Mouse (Mus musculus) testis, adult 2 months (tissue): ENCODE results near the gene Cux2. TPM values are rescaled to one million over a fixed set of nuclear protein-coding genes. Genes with fewer than 3 reads are reported as not detected.

ENCODE experiments used
- H3K27ac ChIP-seq: fragments of 200-500 bp; 2 replicates; pipeline ENCODE4 v1.5.1; 2012; ENCODE audit warnings: low read depth, low read length; ENCODE audit not compliant: control insufficient read depth, insufficient read depth
- H3K27me3 ChIP-seq: fragments of 200-500 bp; 2 replicates; pipeline ENCODE4 v1.6.1; 2012; ENCODE audit warnings: mild to moderate bottlenecking, low read length, moderate library complexity; ENCODE audit not compliant: control insufficient read depth, insufficient read depth
- H3K36me3 ChIP-seq: fragments of 200-500 bp; 2 replicates; pipeline ENCODE4 v1.6.1; 2012; ENCODE audit warnings: mild to moderate bottlenecking, low read length; ENCODE audit not compliant: control insufficient read depth, insufficient read depth
- H3K4me1 ChIP-seq: fragments of 200-500 bp; 2 replicates; pipeline ENCODE4 v1.6.1; 2012; ENCODE audit warnings: low read length; ENCODE audit not compliant: control insufficient read depth, insufficient read depth
- H3K4me3 ChIP-seq: fragments of 200-500 bp; 2 replicates; pipeline ENCODE4 v1.5.1; 2012; ENCODE audit warnings: low read depth, mild to moderate bottlenecking, low read length, moderate library complexity, mixed read lengths; ENCODE audit not compliant: control insufficient read depth
- CTCF ChIP-seq: fragments of 200-500 bp; IDR thresholded peaks from 2 replicates; pipeline ENCODE4 v1.5.1; 2012; ENCODE audit warnings: low read depth, mild to moderate bottlenecking, inconsistent platforms, low read length, moderate library complexity; ENCODE audit not compliant: control insufficient read depth, insufficient read depth, insufficient replicate concordance
- POLR2A ChIP-seq: fragments of 200-500 bp; IDR thresholded peaks from 2 replicates; pipeline ENCODE4 v1.6.1; 2012; ENCODE audit warnings: low read depth, mild to moderate bottlenecking, inconsistent platforms, low read length, moderate library complexity; ENCODE audit not compliant: control insufficient read depth
- polyA plus RNA-seq: library from polyadenylated mRNA; depleted of rRNA; stranded (reverse); fragments of >200 nt; gene quantifications from 2 replicates; pipeline ENCODE4 v1.2.3, GENCODE M21; 2012

The Cux2 gene
- polyA plus RNA-seq, 1 experiment, result 7.5 TPM

DNA sequence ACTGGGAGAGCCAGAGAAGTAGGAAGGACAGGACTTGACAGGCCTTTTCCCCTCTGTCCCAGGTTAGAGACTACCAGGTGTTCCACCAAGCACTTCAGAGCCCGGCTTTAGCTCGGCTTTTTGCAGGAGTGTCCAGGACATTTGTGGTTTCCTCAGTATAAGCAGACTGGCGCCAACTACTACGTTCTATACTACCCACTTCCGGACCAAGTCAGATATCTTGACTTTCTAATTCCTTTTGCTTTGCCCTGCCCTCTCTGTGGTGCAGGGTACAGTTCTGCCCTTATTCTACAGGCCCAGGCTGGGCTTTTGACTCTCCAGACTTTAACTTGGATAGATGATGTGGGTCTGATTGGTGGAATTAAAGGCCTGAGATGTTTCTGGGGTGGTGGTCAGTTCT, 230.3 kb downstream of the Cux2 start:
- no peaks in the 10 kb centered on the region for H3K4me1 ChIP-seq
- no peak overlapping the region for H3K4me3 ChIP-seq
- H3K27ac ChIP-seq, result no peak overlapping the region
- no peaks in the 10 kb centered on the region for H3K36me3 ChIP-seq
- H3K27me3 ChIP-seq, result no peaks in the 10 kb centered on the region
- TF ChIP-seq POLR2A (no peak), CTCF (no peak)

DNA sequence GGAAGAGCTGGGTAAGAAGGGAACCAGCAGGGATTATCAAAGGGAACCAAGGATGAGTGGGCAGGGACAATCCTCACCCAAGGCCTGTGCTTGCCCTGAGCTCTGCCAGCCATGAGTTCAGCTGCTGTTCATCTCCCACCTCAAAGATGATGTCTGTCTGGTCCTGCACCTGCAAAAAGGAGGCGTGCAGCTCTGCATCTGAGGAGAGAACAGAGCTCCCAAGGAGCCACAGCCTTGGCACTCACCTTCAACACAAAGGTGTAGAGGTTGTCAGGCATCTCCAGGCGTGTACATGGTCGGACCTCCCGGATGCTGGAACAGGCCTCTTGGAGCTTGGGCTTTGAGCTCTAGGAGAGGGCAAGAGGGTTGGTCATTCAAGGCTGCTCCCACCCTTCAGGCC, 231.0 kb downstream of the Cux2 start:
- no peak overlapping the region for H3K4me3 ChIP-seq
- no peaks in the 10 kb centered on the region for H3K4me1 ChIP-seq
- H3K27ac ChIP-seq, result no peak overlapping the region
- TF ChIP-seq POLR2A, result no peak
- no peak for TF ChIP-seq CTCF
- no peaks in the 10 kb centered on the region for H3K36me3 ChIP-seq
- no peaks in the 10 kb centered on the region for H3K27me3 ChIP-seq

DNA sequence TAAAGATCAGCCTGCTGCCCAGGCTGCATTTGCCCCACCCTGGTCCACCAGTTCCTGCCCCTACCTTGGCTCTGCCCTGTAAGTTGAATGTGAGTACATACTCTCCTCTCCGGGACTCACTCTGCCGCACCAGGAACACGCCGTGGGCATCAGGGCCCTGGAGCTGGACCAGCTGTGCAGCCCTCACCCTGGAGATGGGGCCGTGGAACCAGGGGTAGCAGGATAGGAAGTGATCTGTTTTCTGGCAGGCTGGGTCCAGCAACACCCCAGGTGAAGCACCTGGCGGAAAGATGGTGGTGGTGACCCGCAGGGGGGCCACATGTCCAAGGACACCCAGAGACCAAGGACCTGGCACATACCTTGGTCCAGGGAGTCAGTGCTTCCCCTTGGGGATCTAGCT, 231.5 kb downstream of the Cux2 start:
- TF ChIP-seq CTCF (no peak), POLR2A (peak; percentile 15; the same call in 1 of the 2 replicates)
- Histone ChIP-seq H3K4me1 (no peaks in the 10 kb centered on the region), H3K4me3 (no peak overlapping the region), H3K36me3 (no peaks in the 10 kb centered on the region), H3K27ac (no peak overlapping the region), H3K27me3 (no peaks in the 10 kb centered on the region)

DNA sequence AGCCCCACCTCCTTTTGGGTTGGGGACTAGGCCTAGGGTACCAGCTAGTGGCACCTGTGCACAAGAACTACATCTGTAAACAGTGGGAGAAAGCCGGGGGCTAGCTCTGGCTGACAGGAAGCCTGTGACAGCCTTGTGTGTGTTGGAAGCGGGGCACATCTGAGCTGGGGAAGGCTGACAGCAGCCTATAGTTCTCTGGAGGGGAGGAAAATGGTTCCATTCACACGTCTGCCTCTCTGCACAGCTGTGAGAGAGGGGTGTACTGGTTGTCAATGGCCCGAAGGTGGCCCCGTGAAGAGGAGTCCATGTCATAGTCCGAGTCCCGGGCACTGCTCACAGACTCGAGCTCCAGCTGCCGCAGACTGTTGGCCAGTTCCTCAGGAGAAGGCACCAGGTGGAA, 232.4 kb downstream of the Cux2 start:
- TF ChIP-seq POLR2A (no peak), CTCF (no peak)
- Histone ChIP-seq H3K4me1 (no peaks in the 10 kb centered on the region), H3K36me3 (no peaks in the 10 kb centered on the region; the same call in 1 of the 2 replicates)

DNA sequence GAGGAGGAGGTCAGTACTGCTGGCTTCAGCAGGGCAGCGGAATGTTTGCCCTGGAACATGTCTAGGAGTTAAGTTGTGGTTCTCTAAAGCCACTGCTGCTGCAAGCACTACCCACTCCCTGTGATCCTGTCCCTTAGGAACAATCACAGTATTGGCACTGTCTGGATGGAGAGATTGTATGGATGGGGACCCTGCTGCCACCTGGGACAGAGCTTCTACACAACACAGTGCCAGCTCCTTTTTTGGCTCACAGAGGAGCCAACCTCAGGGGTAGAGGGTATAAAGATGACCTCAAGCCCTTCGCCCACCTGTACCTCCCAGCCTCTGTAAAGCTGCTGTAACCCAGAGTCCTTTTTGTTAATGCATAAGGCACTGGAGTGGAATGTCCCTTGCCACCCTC, 233.3 kb downstream of the Cux2 start:
- Histone ChIP-seq H3K36me3 (no peaks in the 10 kb centered on the region; the same call in 1 of the 2 replicates), H3K27me3 (no peaks in the 10 kb centered on the region), H3K4me1 (no peaks in the 10 kb centered on the region), H3K27ac (no peak overlapping the region), H3K4me3 (no peak overlapping the region)
- TF ChIP-seq CTCF (no peak), POLR2A (no peak)

More for the DNA sequence above, 232.4 kb downstream of the Cux2 start:
- Histone ChIP-seq H3K27me3 (no peaks in the 10 kb centered on the region), H3K4me3 (no peak overlapping the region), H3K27ac (no peak overlapping the region)

DNA sequence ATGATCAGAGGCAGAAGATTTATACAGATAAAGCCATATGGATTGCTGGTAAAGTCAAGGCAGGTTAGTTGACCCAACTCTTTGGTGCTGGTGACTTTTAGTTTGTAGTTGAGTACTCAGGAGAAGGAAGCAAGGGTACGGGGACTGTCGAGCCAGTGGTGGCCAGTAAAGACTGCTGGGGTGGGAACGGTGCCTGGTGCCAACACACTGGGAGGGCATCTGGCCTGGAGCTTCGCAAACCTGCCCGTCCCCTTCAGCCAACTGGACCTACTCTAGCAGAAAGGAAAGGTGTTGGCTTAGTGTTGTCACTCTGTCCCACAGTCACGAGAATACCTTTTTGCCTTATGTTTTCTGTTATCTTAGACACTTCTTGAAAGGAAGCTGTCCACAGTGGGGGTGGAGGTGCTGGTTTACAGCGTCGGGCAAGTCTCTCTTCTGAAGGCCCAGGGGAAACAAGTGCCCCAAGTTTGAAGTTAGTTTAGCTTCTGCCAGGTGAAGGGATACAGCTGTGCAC, 234.0 kb downstream of the Cux2 start:
- Histone ChIP-seq H3K27me3 (no peaks in the 10 kb centered on the region), H3K4me1 (no peaks in the 10 kb centered on the region), H3K4me3 (no peak overlapping the region), H3K36me3 (no peaks in the 10 kb centered on the region; the same call in 1 of the 2 replicates), H3K27ac (no peak overlapping the region)
- TF ChIP-seq POLR2A, result no peak
- no peak for TF ChIP-seq CTCF

DNA sequence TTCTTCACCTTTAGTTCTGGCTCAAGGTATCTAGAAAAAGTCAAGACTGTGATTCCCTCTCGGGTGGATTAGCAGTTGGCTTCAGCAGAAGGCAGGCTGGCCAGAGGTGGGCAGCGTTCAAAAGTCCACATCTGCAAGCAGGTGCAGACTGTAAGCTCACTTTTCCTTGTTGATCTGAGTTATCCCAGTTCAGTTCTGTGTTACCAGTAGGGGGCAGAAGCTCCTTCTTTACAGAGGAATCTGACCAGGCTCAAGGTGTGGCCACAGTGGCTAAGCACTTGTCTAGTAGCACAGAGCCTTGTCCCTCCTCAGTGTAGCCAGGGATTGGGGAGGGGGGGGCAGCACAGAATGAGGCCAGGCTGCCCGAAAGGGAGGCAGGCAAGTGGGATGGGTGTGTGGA, 234.8 kb downstream of the Cux2 start:
- Histone ChIP-seq H3K27ac (no peak overlapping the region), H3K36me3 (no peaks in the 10 kb centered on the region; the same call in 1 of the 2 replicates), H3K4me1 (no peaks in the 10 kb centered on the region), H3K4me3 (no peak overlapping the region), H3K27me3 (no peaks in the 10 kb centered on the region)
- TF ChIP-seq CTCF (no peak), POLR2A (no peak)

DNA sequence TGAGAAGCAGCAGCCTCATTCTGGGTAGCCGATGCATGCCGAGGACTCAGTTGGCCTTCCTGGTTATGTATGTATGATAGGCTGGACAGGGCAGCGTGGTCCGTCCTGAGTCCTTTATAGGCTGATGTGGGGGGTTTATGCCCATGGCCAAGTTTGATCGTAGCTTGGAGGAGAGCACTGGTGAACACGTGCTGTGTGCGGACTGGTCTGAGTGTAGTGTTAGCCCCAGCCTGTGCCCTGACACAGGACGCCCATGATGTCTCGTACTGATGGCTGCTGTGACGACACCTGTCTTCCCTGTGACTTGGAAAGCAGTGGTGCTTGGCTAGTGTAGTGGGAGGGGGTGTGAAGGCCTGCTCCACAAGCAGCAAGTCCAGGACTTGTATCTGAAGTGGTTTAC, 236.2 kb downstream of the Cux2 start:
- Histone ChIP-seq H3K27ac (no peak overlapping the region), H3K36me3 (no peaks in the 10 kb centered on the region; the same call in 1 of the 2 replicates), H3K27me3 (no peaks in the 10 kb centered on the region), H3K4me3 (no peak overlapping the region), H3K4me1 (no peaks in the 10 kb centered on the region)
- TF ChIP-seq CTCF, result no peak
- no peak for TF ChIP-seq POLR2A
